Mouse (Mus musculus) forebrain, embryonic 15.5 days (tissue): ENCODE data around the gene Nus1. TPM values are rescaled to one million over a fixed set of nuclear protein-coding genes. Genes with fewer than 3 reads are reported as not detected.

Source experiments
- ATAC-seq: fragments of 200-750 bp; cut with Nextera tagmentation; replicated peaks from 2 replicates; pipeline ENCODE4 v1.8.0; 2017; ENCODE audit warnings: mild to moderate bottlenecking, moderate TSS enrichment, moderate library complexity
- H3K27ac ChIP-seq: fragments of 300-500 bp; sonication (generic); replicated peaks from 2 replicates; pipeline ENCODE4 v1.5.1; 2015; ENCODE audit warnings: mild to moderate bottlenecking, inconsistent platforms
- H3K27me3 ChIP-seq: fragments of 300-500 bp; sonication (generic); 2 replicates; pipeline ENCODE4 v1.6.1; 2015; ENCODE audit warnings: inconsistent platforms
- H3K36me3 ChIP-seq: fragments of 300-500 bp; sonication (generic); 2 replicates; pipeline ENCODE4 v1.6.1; 2015; ENCODE audit warnings: mild to moderate bottlenecking, inconsistent platforms
- H3K4me1 ChIP-seq: fragments of 300-500 bp; sonication (generic); 2 replicates; pipeline ENCODE4 v1.6.1; 2015; ENCODE audit warnings: inconsistent platforms
- H3K4me2 ChIP-seq: fragments of 300-500 bp; sonication (generic); replicated peaks from 2 replicates; pipeline ENCODE4 v1.6.1; 2015; ENCODE audit warnings: mild to moderate bottlenecking, inconsistent platforms
- H3K4me3 ChIP-seq: fragments of 300-500 bp; sonication (generic); 2 replicates; pipeline ENCODE4 v1.5.1; 2015; ENCODE audit warnings: mild to moderate bottlenecking, inconsistent platforms
- H3K9ac ChIP-seq: fragments of 300-500 bp; sonication (generic); replicated peaks from 2 replicates; pipeline ENCODE4 v1.6.1; 2015; ENCODE audit warnings: mild to moderate bottlenecking, inconsistent platforms
- H3K9me3 ChIP-seq: fragments of 300-500 bp; sonication (generic); 2 replicates; pipeline ENCODE4 v1.6.1; 2016; ENCODE audit warnings: inconsistent platforms
- WGBS: fragments of 180-500 bp; shearing (Covaris S2); methylation state at CpG from one replicate; pipeline ENCODE4 v1.1.7; 2015; ENCODE audit warnings: mixed read lengths; 5-methylcytosine and 5-hydroxymethylcytosine counted together
- polyA plus RNA-seq: library from polyadenylated mRNA; unstranded; fragments of >200 nt; fragmentation: Nextera tagmentation; extraction: Ambion mirVana; gene quantifications from 2 replicates; pipeline ENCODE4 v1.2.1, GENCODE M21; 2015

The Nus1 gene
- 18.5 and 19.2 TPM in 2 replicates for polyA plus RNA-seq

DNA sequence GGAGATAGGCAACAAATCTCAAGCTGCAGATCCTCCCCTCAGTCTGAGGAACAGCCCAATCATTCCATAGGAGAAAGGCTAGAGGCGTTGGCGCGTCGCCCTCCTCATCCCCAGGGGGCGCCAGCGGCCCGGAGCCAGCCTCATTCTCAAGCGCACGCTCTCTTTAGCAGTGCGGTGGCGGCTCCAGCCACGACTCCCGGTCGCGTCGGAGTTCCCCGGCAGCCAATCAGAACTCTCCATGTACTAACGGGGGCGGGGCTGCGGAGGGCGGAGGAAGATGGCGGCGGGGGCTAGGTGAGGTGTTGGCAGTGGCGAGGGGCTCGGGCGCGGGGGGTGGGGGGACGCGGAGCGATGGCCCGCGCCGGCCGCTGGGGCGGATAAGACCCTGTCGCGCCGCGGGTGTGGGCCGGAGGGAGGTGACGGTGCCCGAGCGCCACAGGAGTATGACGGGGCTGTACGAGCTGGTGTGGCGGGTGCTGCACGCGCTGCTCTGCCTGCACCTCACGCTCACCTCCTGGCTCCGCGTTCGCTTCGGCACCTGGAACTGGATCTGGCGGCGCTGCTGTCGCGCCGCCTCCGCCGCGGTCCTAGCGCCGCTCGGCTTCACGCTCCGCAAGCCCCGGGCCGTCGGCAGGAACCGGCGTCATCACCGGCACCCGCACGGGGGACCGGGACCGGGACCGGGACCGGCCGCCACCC, at the start of gene Nus1:
Nus1 (plus strand) TSS at position 249 of the 699 bp plus-strand sequence.
- Histone ChIP-seq H3K36me3 (no peaks in the 10 kb centered on the region), H3K4me2 (peak within 1 kb of the TSS; percentile 55), H3K4me1 (peaks cover 27% of the 10 kb centered on the region), H3K9ac (peak within 1 kb of the TSS; percentile 92), H3K27ac (peak within 1 kb of the TSS; percentile 96), H3K4me3 (peak within 1 kb of the TSS; percentile 83), H3K9me3 (no peaks in the 10 kb centered on the region), H3K27me3 (no peaks in the 10 kb centered on the region)
- under 1% methylated on average over 69 of the region's 79 CpGs for WGBS
- ATAC-seq: peak; percentile 98

DNA sequence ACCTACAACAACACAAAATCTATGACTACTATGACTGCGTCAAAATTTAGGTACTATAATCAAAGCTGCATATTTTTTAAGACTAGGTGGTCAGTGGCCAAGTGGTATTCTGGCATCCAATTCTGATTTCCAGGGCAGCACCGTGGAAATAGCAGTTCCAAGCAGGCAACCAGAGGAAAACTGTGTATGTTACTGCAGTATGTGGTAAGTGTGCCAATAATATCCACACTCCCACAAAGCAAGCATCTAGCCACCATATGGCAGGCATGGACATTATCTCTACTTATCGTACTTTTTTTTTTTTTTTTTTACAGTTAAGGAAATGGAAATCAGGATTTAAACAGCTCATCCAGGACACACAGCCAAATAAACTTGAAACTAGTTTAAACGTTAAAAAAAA, 49.0 kb upstream of the Nus1 start:
- no peak for ATAC-seq
- no peak overlapping the region for H3K4me2 ChIP-seq
- 81% methylated on average over 4 of the region's 4 CpGs for WGBS
- no peaks in the 10 kb centered on the region for H3K36me3 ChIP-seq
- no peaks in the 10 kb centered on the region for H3K27me3 ChIP-seq
- no peaks in the 10 kb centered on the region for H3K9me3 ChIP-seq
- no peak overlapping the region for H3K4me3 ChIP-seq
- H3K4me1 ChIP-seq: no peaks in the 10 kb centered on the region
- no peak overlapping the region for H3K27ac ChIP-seq
- no peak overlapping the region for H3K9ac ChIP-seq

DNA sequence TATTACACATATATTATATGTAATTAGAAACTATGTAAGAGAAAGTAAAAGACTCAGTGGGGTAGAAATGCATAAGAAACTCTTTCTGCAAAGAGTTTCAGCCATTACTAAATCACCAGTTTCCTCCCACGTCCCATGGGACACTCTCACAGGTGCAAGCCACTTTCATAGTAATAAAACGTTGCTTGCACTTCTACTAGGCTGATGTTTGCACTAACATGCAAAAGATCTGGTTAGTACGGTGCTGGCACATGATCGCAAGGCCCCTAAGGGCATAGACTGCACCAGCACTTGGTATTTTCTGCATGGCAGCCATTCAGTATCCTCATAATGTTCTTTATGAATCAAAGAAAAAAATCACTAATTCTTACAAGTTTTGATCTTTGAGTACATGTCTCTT, 43.5 kb upstream of the Nus1 start:
- no peaks in the 10 kb centered on the region for H3K36me3 ChIP-seq
- no peaks in the 10 kb centered on the region for H3K9me3 ChIP-seq
- no peak overlapping the region for H3K4me2 ChIP-seq
- no peak for ATAC-seq
- no peak overlapping the region for H3K9ac ChIP-seq
- H3K4me3 ChIP-seq: no peak overlapping the region
- 87% methylated on average over 4 of the region's 4 CpGs for WGBS
- no peaks in the 10 kb centered on the region for H3K27me3 ChIP-seq
- peaks cover 12% of the 10 kb centered on the region; the same call in 1 of the 2 replicates for H3K4me1 ChIP-seq
- H3K27ac ChIP-seq: no peak overlapping the region

- Histone ChIP-seq H3K4me3 (no peak overlapping the region), H3K9ac (no peak overlapping the region), H3K4me2 (no peak overlapping the region), H3K9me3 (no peaks in the 10 kb centered on the region), H3K27ac (no peak overlapping the region), H3K36me3 (no peaks in the 10 kb centered on the region), H3K4me1 (peaks cover 20% of the 10 kb centered on the region), H3K27me3 (no peaks in the 10 kb centered on the region)
- no peak for ATAC-seq
These were observed 42.7 kb upstream of the Nus1 start for GRCm38 (mm10) chr10:52374651-52375050.

DNA sequence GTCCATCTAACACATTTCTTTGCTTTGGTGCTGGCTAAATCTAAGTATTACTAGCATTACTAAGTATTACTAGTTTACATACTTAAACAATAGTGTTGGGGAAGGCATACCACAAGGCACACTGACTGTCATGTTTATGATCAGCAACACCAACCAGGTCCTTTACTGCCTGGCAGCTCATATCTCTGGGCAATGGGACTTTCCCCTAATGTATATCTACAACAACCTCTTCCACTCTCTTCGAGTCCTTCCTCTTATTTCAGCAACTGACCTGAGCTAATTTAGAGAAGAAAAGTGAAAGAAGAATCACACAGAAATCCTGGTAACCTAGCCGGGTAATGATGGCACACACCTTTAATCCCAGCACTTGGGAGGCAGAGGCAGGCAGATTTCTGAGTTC, 40.9 kb upstream of the Nus1 start:
- no peak overlapping the region for H3K4me3 ChIP-seq
- H3K9me3 ChIP-seq: no peaks in the 10 kb centered on the region
- peaks cover 28% of the 10 kb centered on the region for H3K4me1 ChIP-seq
- H3K27ac ChIP-seq: no peak overlapping the region
- H3K27me3 ChIP-seq: no peaks in the 10 kb centered on the region
- WGBS: 94% methylated on average over 2 of the region's 2 CpGs
- no peak overlapping the region for H3K9ac ChIP-seq
- no peak overlapping the region for H3K4me2 ChIP-seq
- no peak for ATAC-seq
- H3K36me3 ChIP-seq: no peaks in the 10 kb centered on the region

DNA sequence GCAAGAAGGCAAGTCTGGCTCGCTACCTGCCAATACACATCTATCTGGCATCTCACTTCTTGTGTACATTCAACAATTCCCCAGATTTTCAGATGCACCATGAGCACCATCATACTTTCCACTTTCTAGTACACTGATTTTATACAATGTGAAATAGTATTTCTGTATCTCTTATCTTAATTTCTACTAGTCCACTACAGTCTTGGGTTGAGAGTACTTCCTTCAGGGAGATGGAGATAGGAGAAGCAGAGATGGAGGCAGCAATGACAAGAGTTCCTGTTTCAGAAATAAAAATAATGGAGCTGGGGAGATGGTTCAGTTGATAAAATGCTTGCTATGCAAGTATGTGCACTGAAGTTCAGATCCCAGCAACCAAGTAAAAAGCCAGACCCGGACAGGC, 39.5 kb upstream of the Nus1 start:
- Histone ChIP-seq H3K9ac (no peak overlapping the region), H3K4me2 (no peak overlapping the region), H3K27me3 (no peaks in the 10 kb centered on the region), H3K9me3 (no peaks in the 10 kb centered on the region), H3K36me3 (no peaks in the 10 kb centered on the region), H3K4me3 (no peak overlapping the region), H3K4me1 (peaks cover 32% of the 10 kb centered on the region), H3K27ac (no peak overlapping the region)
- ATAC-seq: no peak
- 95% methylated on average over 2 of the region's 2 CpGs for WGBS

DNA sequence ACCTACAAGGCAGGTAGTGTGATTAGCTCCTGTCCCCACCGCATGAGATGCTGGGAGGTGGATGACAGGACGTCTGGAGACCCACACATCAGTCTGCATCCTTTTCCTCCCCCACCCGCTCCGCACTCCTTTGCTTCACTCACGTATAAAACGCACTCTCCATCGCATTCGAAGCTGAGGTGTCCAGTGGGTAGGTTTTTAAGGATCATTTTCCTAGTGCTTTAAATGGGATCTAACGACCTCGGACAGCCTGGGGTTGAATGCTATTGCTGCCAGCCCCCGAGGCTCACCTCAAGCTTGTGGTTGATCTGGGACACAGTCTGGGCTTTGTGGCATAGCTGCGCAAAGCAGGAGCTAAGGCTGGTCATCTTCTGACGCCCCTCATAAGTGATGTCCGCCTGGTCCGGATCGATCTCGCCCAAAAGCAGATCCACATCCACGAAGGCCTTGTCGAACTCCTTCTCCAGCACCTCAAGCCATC, 36.0 kb upstream of the Nus1 start:
- peak overlapping the region; percentile 69 for H3K4me2 ChIP-seq
- peak overlapping the region; percentile 87 for H3K9ac ChIP-seq
- H3K4me3 ChIP-seq: peak overlapping the region; percentile 76
- peaks cover 35% of the 10 kb centered on the region for H3K4me1 ChIP-seq
- H3K9me3 ChIP-seq: no peaks in the 10 kb centered on the region
- H3K27ac ChIP-seq: peak overlapping the region; percentile 93
- ATAC-seq: peak; percentile 62
- no peaks in the 10 kb centered on the region for H3K36me3 ChIP-seq
- WGBS: under 1% methylated on average over 19 of the region's 19 CpGs
- no peaks in the 10 kb centered on the region for H3K27me3 ChIP-seq

- H3K36me3 ChIP-seq: no peaks in the 10 kb centered on the region
- H3K9ac ChIP-seq: peak within 1 kb of the TSS; percentile 87
- WGBS: under 1% methylated on average over 66 of the region's 71 CpGs
- H3K4me1 ChIP-seq: peaks cover 35% of the 10 kb centered on the region
- peak within 1 kb of the TSS; percentile 69 for H3K4me2 ChIP-seq
- H3K4me3 ChIP-seq: peak within 1 kb of the TSS; percentile 76
- H3K27me3 ChIP-seq: no peaks in the 10 kb centered on the region
- peak within 1 kb of the TSS; percentile 93 for H3K27ac ChIP-seq
- peak; percentile 99 for ATAC-seq
- H3K9me3 ChIP-seq: no peaks in the 10 kb centered on the region
These were observed 35.3 kb upstream of the Nus1 start, which contains the start of gene Gopc for GRCm38 (mm10) chr10:52381845-52382591. Gene Gopc (minus strand): TSS chr10:52382124.

DNA sequence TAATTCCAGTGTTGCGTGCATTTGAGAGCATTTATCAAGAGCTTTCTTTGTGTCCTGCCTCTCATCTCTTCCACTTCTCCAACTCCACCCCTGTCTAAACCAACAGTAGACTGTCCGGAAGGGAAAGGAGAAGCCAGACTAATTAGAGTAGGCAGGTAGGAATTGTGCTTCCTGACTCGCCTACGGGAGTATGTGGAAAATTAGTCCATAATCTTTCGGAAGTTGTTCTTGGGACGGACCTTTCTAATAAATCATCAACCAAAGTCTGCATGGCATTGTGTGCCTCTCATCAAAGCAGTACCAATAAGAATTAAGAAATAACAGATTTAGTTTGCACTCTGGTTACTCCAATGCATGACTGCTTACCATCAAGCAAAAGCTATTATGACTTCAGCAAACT, 34.3 kb upstream of the Nus1 start:
- H3K27me3 ChIP-seq: no peaks in the 10 kb centered on the region
- H3K27ac ChIP-seq: no peak overlapping the region
- ATAC-seq: no peak
- H3K9me3 ChIP-seq: no peaks in the 10 kb centered on the region
- peak overlapping the region; percentile 74; the same call in 1 of the 2 replicates for H3K9ac ChIP-seq
- H3K36me3 ChIP-seq: no peaks in the 10 kb centered on the region
- peaks cover 31% of the 10 kb centered on the region for H3K4me1 ChIP-seq
- peak overlapping the region; percentile 76; the same call in 1 of the 2 replicates for H3K4me3 ChIP-seq
- 84% methylated on average over 6 of the region's 6 CpGs for WGBS
- peak overlapping the region; percentile 61 for H3K4me2 ChIP-seq

DNA sequence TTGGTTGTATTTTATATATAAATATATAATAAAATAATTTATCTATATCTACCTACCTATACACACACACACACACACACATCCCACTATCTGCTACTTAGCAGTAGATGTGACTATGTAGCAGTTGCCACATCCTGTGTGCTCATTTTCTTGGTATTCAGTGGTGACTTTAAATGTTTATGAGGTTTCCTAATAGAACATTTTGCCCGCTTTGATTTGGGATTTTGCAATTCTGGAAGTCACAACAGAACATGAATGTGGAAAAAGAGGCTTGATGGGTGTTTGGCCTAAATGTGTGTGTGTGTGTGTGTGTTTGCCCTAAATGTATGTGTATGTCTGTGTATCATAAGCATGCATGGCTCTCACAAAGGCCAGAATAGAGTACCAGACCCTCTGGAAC, 33.8 kb upstream of the Nus1 start:
- 97% methylated on average over 1 of the region's 1 CpGs for WGBS
- Histone ChIP-seq H3K27ac (no peak overlapping the region), H3K36me3 (no peaks in the 10 kb centered on the region), H3K9me3 (no peaks in the 10 kb centered on the region), H3K4me1 (peaks cover 26% of the 10 kb centered on the region), H3K27me3 (no peaks in the 10 kb centered on the region), H3K4me2 (no peak overlapping the region), H3K4me3 (no peak overlapping the region), H3K9ac (no peak overlapping the region)
- ATAC-seq: no peak

GRCm38 (mm10) chr10:52384823-52385610, 32.3 kb upstream of the Nus1 start:
- no peak overlapping the region for H3K4me3 ChIP-seq
- H3K36me3 ChIP-seq: no peaks in the 10 kb centered on the region
- H3K27ac ChIP-seq: no peak overlapping the region
- no peak overlapping the region for H3K4me2 ChIP-seq
- no peaks in the 10 kb centered on the region for H3K9me3 ChIP-seq
- no peak overlapping the region for H3K9ac ChIP-seq
- no peak for ATAC-seq
- H3K27me3 ChIP-seq: no peaks in the 10 kb centered on the region
- 33% methylated on average over 8 of the region's 8 CpGs for WGBS
- peaks cover 13% of the 10 kb centered on the region for H3K4me1 ChIP-seq

DNA sequence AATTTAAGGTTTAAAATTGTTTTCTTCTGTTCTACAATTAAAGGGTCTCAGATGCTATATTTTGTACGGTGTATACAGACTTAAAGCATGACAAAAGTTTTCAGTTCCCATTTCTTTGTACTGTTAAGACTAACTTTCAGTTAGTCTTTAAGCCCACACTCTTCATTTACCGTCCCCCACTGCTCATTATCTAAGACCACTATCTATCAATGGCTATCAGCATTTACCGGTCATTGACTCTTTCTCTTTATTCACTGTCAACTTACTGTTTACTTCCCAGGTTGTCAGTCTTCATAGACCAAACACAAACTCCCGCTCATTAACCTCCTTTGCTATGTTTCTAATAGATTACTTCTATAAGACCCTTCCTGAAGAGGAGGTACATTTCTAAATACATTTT, 30.2 kb upstream of the Nus1 start:
- no peak for ATAC-seq
- Histone ChIP-seq H3K4me2 (no peak overlapping the region), H3K27me3 (no peaks in the 10 kb centered on the region), H3K4me3 (no peak overlapping the region), H3K9me3 (no peaks in the 10 kb centered on the region), H3K4me1 (peaks cover 7% of the 10 kb centered on the region), H3K36me3 (no peaks in the 10 kb centered on the region), H3K9ac (no peak overlapping the region), H3K27ac (no peak overlapping the region)
- WGBS: 66% methylated on average over 4 of the region's 4 CpGs
